Mouse (Mus musculus) lung, postnatal 0 days (tissue): ENCODE measurements at regions not wholly inside any gene's neighbourhood (a gene's known extent, or its start where the extent isn't known, plus 50 kb on each side); places are given as distances from the start of the nearest gene placed in this dataset.

Source experiments
- ATAC-seq: fragments of 200-750 bp; cut with Nextera tagmentation; 2 replicates; pipeline ENCODE4 v1.8.0; 2017; ENCODE audit warnings: moderate library complexity
- DNase-seq: peaks from one replicate; pipeline ENCODE4 v3.0.0-alpha.2; 2016; ENCODE audit warnings: low spot score
- H3K27ac ChIP-seq: fragments of 300-500 bp; sonication (generic); 2 replicates; pipeline ENCODE4 v1.5.1; 2014; ENCODE audit warnings: antibody characterized with exemption, mild to moderate bottlenecking, low read length, mixed read lengths
- H3K27me3 ChIP-seq: fragments of 300-500 bp; sonication (generic); replicated peaks from 2 replicates; pipeline ENCODE4 v1.6.1; 2014; ENCODE audit warnings: low read length, mixed read lengths; ENCODE audit not compliant: insufficient read depth
- H3K36me3 ChIP-seq: fragments of 300-500 bp; sonication (generic); 2 replicates; pipeline ENCODE4 v1.6.1; 2014; ENCODE audit warnings: low read length, mixed read lengths; ENCODE audit not compliant: insufficient read depth
- H3K4me1 ChIP-seq: fragments of 300-500 bp; sonication (generic); 2 replicates; pipeline ENCODE4 v1.6.1; 2014; ENCODE audit warnings: antibody characterized with exemption, low read depth, low read length, mixed read lengths; ENCODE audit not compliant: insufficient read depth
- H3K4me2 ChIP-seq: fragments of 300-500 bp; sonication (generic); replicated peaks from 2 replicates; pipeline ENCODE4 v1.6.1; 2014; ENCODE audit warnings: low read depth, mild to moderate bottlenecking, low read length, moderate library complexity, mixed read lengths
- H3K4me3 ChIP-seq: fragments of 300-500 bp; sonication (generic); 2 replicates; pipeline ENCODE4 v1.5.1; 2014; ENCODE audit warnings: low read depth, low read length
- H3K9ac ChIP-seq: fragments of 300-500 bp; sonication (generic); replicated peaks from 2 replicates; pipeline ENCODE4 v1.6.1; 2014; ENCODE audit warnings: low read depth, mild to moderate bottlenecking
- H3K9me3 ChIP-seq: fragments of 300-500 bp; sonication (generic); 2 replicates; pipeline ENCODE4 v1.6.1; 2016; ENCODE audit warnings: low read length, mixed read lengths
- CTCF ChIP-seq: IDR thresholded peaks from 2 replicates; pipeline ENCODE4 v1.5.1; 2016; ENCODE audit warnings: antibody characterized with exemption, mild to moderate bottlenecking
- EP300 ChIP-seq: IDR thresholded peaks from 2 replicates; pipeline ENCODE4 v1.6.1; 2016; ENCODE audit warnings: antibody characterized with exemption, mild to moderate bottlenecking, control low read depth
- WGBS: fragments of 180-500 bp; shearing (Covaris S2); extraction: QIAGEN DNeasy Blood & Tissue Kit; methylation state at CpG from one replicate; pipeline ENCODE4 v1.1.7; 2014; 5-methylcytosine and 5-hydroxymethylcytosine counted together

DNA sequence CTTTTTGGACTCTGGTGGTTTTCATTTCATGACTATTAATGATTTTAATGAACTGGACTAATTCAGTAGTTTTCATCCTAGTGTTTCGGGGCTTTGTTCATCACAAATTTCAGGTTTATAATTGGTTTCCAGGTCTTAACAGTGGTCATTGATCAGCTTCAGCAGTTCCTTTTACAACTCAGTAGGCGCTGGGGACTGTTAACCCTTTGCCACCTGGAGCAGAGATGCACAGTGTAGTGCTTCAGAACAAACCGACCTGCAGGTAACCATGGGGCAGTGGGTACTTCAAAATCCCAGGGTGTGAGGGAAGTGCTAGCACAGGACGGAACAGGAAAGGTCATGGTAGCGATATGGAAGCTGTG, 180.1 kb upstream of the Mpped2 start:
- Histone ChIP-seq H3K27ac (no peak overlapping the region), H3K4me1 (no peaks in the 10 kb centered on the region), H3K4me3 (no peak overlapping the region), H3K4me2 (no peak overlapping the region), H3K27me3 (no peaks in the 10 kb centered on the region), H3K9ac (no peak overlapping the region), H3K36me3 (no peaks in the 10 kb centered on the region), H3K9me3 (no peaks in the 10 kb centered on the region)
- no peak for DNase-seq
- ATAC-seq = no peak
- no peak for TF ChIP-seq CTCF
- TF ChIP-seq EP300 = no peak
- WGBS = 48% methylated on average over 5 of the region's 5 CpGs

DNA sequence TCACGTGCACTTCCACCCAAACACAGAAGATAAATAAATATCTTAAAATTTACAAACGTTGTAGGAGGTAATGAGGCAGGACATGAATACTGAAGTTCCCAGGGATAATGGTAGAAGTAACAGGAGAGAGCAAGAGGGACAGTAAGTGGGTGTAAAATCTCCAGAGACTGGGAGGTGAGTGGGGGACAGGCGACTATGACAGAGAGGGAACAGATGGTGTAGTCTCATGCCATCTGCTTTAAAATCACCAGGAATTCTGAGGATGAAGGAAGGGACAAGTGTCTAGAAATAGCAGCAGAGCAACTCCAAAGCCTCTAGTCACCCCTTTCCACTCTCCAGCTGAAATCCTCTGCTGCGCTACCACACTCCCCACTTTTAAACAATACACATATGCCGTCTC, 175.8 kb upstream of the Mpped2 start:
- ATAC-seq (no peak), DNase-seq (no peak)
- Histone ChIP-seq H3K4me3 (no peak overlapping the region), H3K4me2 (no peak overlapping the region), H3K36me3 (no peaks in the 10 kb centered on the region), H3K27me3 (no peaks in the 10 kb centered on the region), H3K27ac (no peak overlapping the region), H3K9ac (no peak overlapping the region), H3K9me3 (no peaks in the 10 kb centered on the region), H3K4me1 (no peaks in the 10 kb centered on the region)
- WGBS = 65% methylated on average over 5 of the region's 5 CpGs
- no peak for TF ChIP-seq EP300
- no peak for TF ChIP-seq CTCF

DNA sequence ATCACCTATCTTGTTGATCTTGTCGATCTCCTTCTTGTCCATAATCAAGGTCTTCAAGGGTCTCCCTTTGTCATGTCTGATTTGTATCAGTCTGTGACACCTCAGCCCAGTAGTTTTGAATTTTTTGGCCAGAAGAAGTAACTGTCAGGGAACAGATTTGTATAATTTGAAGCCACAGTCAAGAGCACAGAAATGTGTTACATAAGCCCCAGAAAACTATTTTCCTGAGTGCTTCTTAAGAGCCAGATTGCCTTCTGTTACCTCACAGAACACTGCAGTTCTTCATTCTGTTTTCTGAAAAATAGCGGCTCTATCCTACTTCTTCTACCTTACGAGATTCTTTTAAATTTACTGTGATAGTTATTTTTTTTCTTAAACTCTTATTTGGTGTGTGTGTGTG, 170.1 kb upstream of the Mpped2 start:
- 86% methylated on average over 3 of the region's 3 CpGs for WGBS

DNA sequence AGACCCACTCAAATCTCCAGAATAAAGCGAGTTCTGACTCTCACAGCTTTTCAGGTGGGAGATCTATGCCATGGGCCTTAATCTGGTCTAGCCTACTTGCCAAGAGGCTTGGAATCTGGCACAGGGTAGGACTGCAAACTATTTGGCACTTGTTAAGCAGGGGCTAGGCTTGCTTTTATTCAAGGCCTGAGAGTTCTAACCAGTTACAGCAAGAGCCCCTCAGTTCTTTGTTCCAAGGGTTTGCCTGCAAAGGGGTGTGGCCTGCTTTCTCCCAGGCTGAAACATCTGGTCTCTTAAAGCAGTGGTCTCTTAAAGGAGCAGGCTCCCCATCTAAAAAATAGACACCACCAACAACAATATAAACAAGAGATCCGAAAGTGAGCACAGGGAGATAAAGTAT, 166.1 kb upstream of the Mpped2 start:
- Histone ChIP-seq H3K36me3 (no peaks in the 10 kb centered on the region), H3K27me3 (no peaks in the 10 kb centered on the region), H3K4me3 (no peak overlapping the region), H3K9me3 (no peaks in the 10 kb centered on the region), H3K27ac (no peak overlapping the region), H3K9ac (no peak overlapping the region), H3K4me1 (no peaks in the 10 kb centered on the region), H3K4me2 (no peak overlapping the region)
- TF ChIP-seq EP300 (no peak), CTCF (no peak)
- no peak for DNase-seq
- no peak for ATAC-seq
- 44% methylated on average over 2 of the region's 2 CpGs for WGBS

More for the DNA sequence above, 170.1 kb upstream of the Mpped2 start:
- Histone ChIP-seq H3K4me1 (no peaks in the 10 kb centered on the region), H3K27me3 (no peaks in the 10 kb centered on the region), H3K4me2 (no peak overlapping the region), H3K4me3 (no peak overlapping the region), H3K9ac (no peak overlapping the region), H3K9me3 (no peaks in the 10 kb centered on the region), H3K27ac (no peak overlapping the region), H3K36me3 (no peaks in the 10 kb centered on the region)
- DNase-seq = no peak
- no peak for TF ChIP-seq EP300
- TF ChIP-seq CTCF = no peak
- ATAC-seq = no peak

DNA sequence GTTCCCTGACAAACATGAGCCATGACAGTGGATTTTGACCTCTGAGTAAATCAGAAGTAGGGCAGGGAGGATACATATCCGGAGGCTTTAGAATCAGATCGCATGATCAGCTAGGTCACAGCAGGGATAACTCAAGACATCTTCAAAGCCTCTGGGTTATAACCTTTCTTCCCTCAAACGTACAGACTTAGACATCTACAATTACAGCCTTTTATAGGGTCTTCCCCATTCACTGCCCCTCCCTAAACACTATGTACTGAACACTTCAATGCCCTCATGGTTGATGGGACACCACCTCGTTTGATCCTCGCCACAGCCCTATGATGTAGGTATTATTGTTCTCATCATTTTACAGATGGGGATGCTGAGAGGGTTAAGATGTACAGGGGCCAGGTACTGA, 163.8 kb upstream of the Mpped2 start:
- DNase-seq (no peak), ATAC-seq (no peak)
- no peak overlapping the region for H3K9ac ChIP-seq
- no peak overlapping the region for H3K4me2 ChIP-seq
- 72% methylated on average over 5 of the region's 5 CpGs for WGBS
- no peaks in the 10 kb centered on the region for H3K36me3 ChIP-seq
- no peaks in the 10 kb centered on the region for H3K27me3 ChIP-seq
- TF ChIP-seq EP300 (no peak), CTCF (no peak)
- no peak overlapping the region for H3K27ac ChIP-seq
- no peak overlapping the region for H3K4me3 ChIP-seq
- no peaks in the 10 kb centered on the region for H3K4me1 ChIP-seq
- no peaks in the 10 kb centered on the region for H3K9me3 ChIP-seq

DNA sequence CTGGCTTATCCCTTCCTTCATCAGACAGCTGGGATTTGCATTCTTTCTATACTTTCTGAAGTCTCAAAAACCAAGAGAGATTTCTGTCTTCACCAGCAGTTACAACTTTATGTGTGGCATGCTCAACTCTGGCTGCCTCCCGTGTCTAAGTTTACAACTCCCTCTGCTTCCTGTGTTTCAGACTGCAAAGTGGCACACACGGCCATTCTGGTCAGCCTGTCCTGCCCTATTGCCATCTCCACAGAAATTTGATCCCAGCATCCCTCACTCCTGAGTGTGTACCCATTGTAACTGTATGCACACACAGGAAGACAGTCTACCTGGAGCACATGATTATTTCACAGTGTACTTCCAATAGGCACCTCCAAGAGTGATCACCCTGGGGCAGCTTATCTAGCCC, 163.3 kb upstream of the Mpped2 start:
- Histone ChIP-seq H3K27me3 (no peaks in the 10 kb centered on the region), H3K4me1 (no peaks in the 10 kb centered on the region), H3K9me3 (no peaks in the 10 kb centered on the region), H3K36me3 (no peaks in the 10 kb centered on the region), H3K4me3 (no peak overlapping the region), H3K9ac (no peak overlapping the region), H3K4me2 (no peak overlapping the region), H3K27ac (no peak overlapping the region)
- DNase-seq = no peak
- 45% methylated on average over 2 of the region's 2 CpGs for WGBS
- TF ChIP-seq EP300 (no peak), CTCF (no peak)
- no peak for ATAC-seq

DNA sequence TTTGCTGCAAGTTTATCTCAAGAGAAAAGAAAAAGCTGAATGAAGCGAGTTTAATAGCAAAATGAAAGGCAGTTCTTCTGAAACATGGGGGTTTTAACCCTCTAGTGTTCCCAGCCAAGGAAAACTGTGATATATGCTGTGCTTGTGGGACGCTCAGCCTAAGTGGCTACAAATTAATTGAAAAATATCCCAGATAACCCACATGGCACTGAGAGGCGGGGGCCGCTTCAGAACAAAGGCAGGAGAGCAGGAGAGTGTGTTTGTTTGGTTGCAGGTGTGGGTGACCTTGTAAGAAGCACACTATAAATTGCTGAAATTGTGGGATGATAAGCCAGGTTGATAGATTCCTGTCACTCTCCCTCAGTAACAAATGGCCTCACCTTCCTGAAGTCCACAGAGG, 154.7 kb upstream of the Mpped2 start:
- 60% methylated on average over 4 of the region's 4 CpGs for WGBS
- DNase-seq (no peak), ATAC-seq (no peak)
- H3K9ac ChIP-seq = no peak overlapping the region
- no peaks in the 10 kb centered on the region for H3K4me1 ChIP-seq
- TF ChIP-seq CTCF (no peak), EP300 (no peak)
- no peak overlapping the region for H3K4me3 ChIP-seq
- H3K36me3 ChIP-seq = no peaks in the 10 kb centered on the region
- H3K27me3 ChIP-seq = no peaks in the 10 kb centered on the region
- H3K9me3 ChIP-seq = no peaks in the 10 kb centered on the region
- no peak overlapping the region for H3K27ac ChIP-seq
- H3K4me2 ChIP-seq = no peak overlapping the region
